ENCODE assay signal across 11 mouse cellular contexts in genomic region chr9:74530748-74531147, GRCm38 (mm10).
DNase-seq lines count a peak whose midpoint lies in the region; ATAC-seq and TF ChIP-seq lines count a peak whose summit lies in the region.
"Had no signal": no experiment of that assay in that cellular context is flagged by ENCODE, and none has a peak within 500 bp of the region (broad histone marks: within the 10 kb centered on the region; RNA-seq: fewer than 3 reads in every experiment).

No protein-coding gene starts in this region.

- peak; percentile 59 for ATAC-seq in forebrain, postnatal 0 days
- ATAC-seq in midbrain, embryonic 12.5 days (ENCODE audit: low FRiP score, low read depth) = peak; percentile 27; the same call in 1 of the 2 replicates
- ATAC-seq in erythroid progenitor cell, adult 5-6 weeks (replicated peaks; ENCODE audit: low FRiP score, poor library complexity, severe bottlenecking) = no peak
- ATAC-seq: liver, embryonic 12.5 days; lung, postnatal 0 days had no signal

- H3K27me3 ChIP-seq in forebrain, postnatal 0 days (ENCODE audit: insufficient read depth, low read length) = no peaks in the 10 kb centered on the region
- H3K27me3 ChIP-seq in midbrain, embryonic 12.5 days = no peaks in the 10 kb centered on the region
- no peaks in the 10 kb centered on the region for H3K27me3 ChIP-seq in thymus, adult 2 months (ENCODE audit: control insufficient read depth, insufficient read depth, low read length)
- H3K27me3 ChIP-seq: embryonic facial prominence, embryonic 15.5 days; liver, embryonic 12.5 days had no signal

- H3K9me3 ChIP-seq in forebrain, postnatal 0 days (ENCODE audit: low read length) = no peaks in the 10 kb centered on the region
- no peaks in the 10 kb centered on the region for H3K9me3 ChIP-seq in midbrain, embryonic 12.5 days
- H3K9me3 ChIP-seq: embryonic facial prominence, embryonic 15.5 days; liver, embryonic 12.5 days had no signal

- peak overlapping the region; percentile 28; the same call in 1 of the 2 replicates for H3K4me2 ChIP-seq in forebrain, postnatal 0 days (ENCODE audit: low read depth)
- H3K4me2 ChIP-seq in midbrain, embryonic 12.5 days (replicated peaks) = peak overlapping the region; percentile 34; the same call in 1 of the 2 replicates
- H3K4me2 ChIP-seq: embryonic facial prominence, embryonic 15.5 days; liver, embryonic 12.5 days had no signal

- TF ChIP-seq POLR2A in thymus, adult 2 months (IDR thresholded peaks at IDR 0.05; ENCODE audit: control insufficient read depth, extremely low read depth, insufficient read depth, low read length, poor library complexity) = no peak

- DNase-seq in layer of hippocampus, adult 2 months (ENCODE audit: low spot score in 2 of 2) = peak in 1 of 2 experiments; percentile 12
- no peak for DNase-seq in layer of hippocampus, adult 9-11 months
- peak; percentile 4 for DNase-seq in brain, adult 2 months (ENCODE audit: low read depth, low spot score)
- no peak for DNase-seq in forebrain, postnatal 0 days
- DNase-seq in thymus, adult 2 months = no peak
- DNase-seq in gastrocnemius, adult 18-20 months (ENCODE audit: low spot score) = no peak

- no peaks in the 10 kb centered on the region for H3K4me1 ChIP-seq in forebrain, postnatal 0 days (ENCODE audit: insufficient read depth)
- peaks cover 15% of the 10 kb centered on the region for H3K4me1 ChIP-seq in midbrain, embryonic 12.5 days
- H3K4me1 ChIP-seq in thymus, adult 2 months (replicated peaks; ENCODE audit: control insufficient read depth, insufficient read depth, low read length) = no peaks in the 10 kb centered on the region
- H3K4me1 ChIP-seq: embryonic facial prominence, embryonic 15.5 days; liver, embryonic 12.5 days had no signal

- 34% methylated on average over 9 of the region's 9 CpGs for WGBS in forebrain, postnatal 0 days
- WGBS in midbrain, embryonic 12.5 days = 34% methylated on average over 9 of the region's 9 CpGs
- WGBS in thymus, adult 2 months = 67% methylated on average over 9 of the region's 9 CpGs

- H3K4me3 ChIP-seq in layer of hippocampus, adult 2 months = peak overlapping the region; percentile 41
- H3K4me3 ChIP-seq in forebrain, postnatal 0 days (ENCODE audit: low read depth, low read length) = peak overlapping the region; percentile 8; the same call in 1 of the 2 replicates
- H3K4me3 ChIP-seq in midbrain, embryonic 12.5 days = no peak overlapping the region
- no peak overlapping the region for H3K4me3 ChIP-seq in thymus, adult 2 months (ENCODE audit: control insufficient read depth, insufficient read depth, low read length)
- H3K4me3 ChIP-seq: embryonic facial prominence, embryonic 15.5 days; liver, embryonic 12.5 days had no signal

- peak overlapping the region; percentile 23; the same call in 1 of the 2 replicates for H3K27ac ChIP-seq in layer of hippocampus, adult 2 months
- H3K27ac ChIP-seq in forebrain, postnatal 0 days (ENCODE audit: low read depth, low read length) = no peak overlapping the region
- H3K27ac ChIP-seq in midbrain, embryonic 12.5 days (replicated peaks) = peak overlapping the region; percentile 60
- H3K27ac ChIP-seq in thymus, adult 2 months (ENCODE audit: control insufficient read depth, insufficient read depth, low read length) = no peak overlapping the region
- H3K27ac ChIP-seq: embryonic facial prominence, embryonic 15.5 days; liver, embryonic 12.5 days had no signal

- H3K9ac ChIP-seq in forebrain, postnatal 0 days = no peak overlapping the region
- no peak overlapping the region; the same call in 1 of the 2 replicates for H3K9ac ChIP-seq in midbrain, embryonic 12.5 days (replicated peaks)
- H3K9ac ChIP-seq: embryonic facial prominence, embryonic 15.5 days; liver, embryonic 12.5 days had no signal

- no peaks in the 10 kb centered on the region for H3K36me3 ChIP-seq in forebrain, postnatal 0 days (ENCODE audit: insufficient read depth)
- H3K36me3 ChIP-seq in midbrain, embryonic 12.5 days = no peaks in the 10 kb centered on the region
- no peaks in the 10 kb centered on the region for H3K36me3 ChIP-seq in thymus, adult 2 months (ENCODE audit: control insufficient read depth, insufficient read depth, low read length)
- H3K36me3 ChIP-seq: embryonic facial prominence, embryonic 15.5 days; liver, embryonic 12.5 days had no signal

- TF ChIP-seq CTCF in layer of hippocampus, adult 2 months (conservative IDR thresholded peaks at IDR 0.05) = no peak
- no peak for TF ChIP-seq CTCF in forebrain, postnatal 0 days (IDR thresholded peaks at IDR 0.05; ENCODE audit: low read depth)
- no peak for TF ChIP-seq CTCF in thymus, adult 2 months (IDR thresholded peaks at IDR 0.05; ENCODE audit: borderline replicate concordance, control insufficient read depth, extremely low read depth, insufficient read depth, low read length, poor library complexity)

Comparison
In these comparisons a context has a peak if more than half of its experiments do, and no peak if none do; other contexts are left out.
1. H3K27ac ChIP-seq: peak in layer of hippocampus, adult 2 months (single experiment) and midbrain, embryonic 12.5 days (single experiment); none in forebrain, postnatal 0 days (single experiment) and thymus, adult 2 months (single experiment).
2. H3K4me3 ChIP-seq: peak in layer of hippocampus, adult 2 months (single experiment) and forebrain, postnatal 0 days (single experiment); none in midbrain, embryonic 12.5 days (single experiment) and thymus, adult 2 months (single experiment).